Mouse (Mus musculus) B cell, adult 2 months (primary cell): ENCODE measurements around the gene Sdsl.
A peak's percentile ranks its signal among the peaks of the same experiment; 100 is the strongest.

Experiments used
- DNase-seq, 2 experiments: peaks; one replicate each; pipeline ENCODE4 v3.0.0; 2022

Gene Sdsl

DNA sequence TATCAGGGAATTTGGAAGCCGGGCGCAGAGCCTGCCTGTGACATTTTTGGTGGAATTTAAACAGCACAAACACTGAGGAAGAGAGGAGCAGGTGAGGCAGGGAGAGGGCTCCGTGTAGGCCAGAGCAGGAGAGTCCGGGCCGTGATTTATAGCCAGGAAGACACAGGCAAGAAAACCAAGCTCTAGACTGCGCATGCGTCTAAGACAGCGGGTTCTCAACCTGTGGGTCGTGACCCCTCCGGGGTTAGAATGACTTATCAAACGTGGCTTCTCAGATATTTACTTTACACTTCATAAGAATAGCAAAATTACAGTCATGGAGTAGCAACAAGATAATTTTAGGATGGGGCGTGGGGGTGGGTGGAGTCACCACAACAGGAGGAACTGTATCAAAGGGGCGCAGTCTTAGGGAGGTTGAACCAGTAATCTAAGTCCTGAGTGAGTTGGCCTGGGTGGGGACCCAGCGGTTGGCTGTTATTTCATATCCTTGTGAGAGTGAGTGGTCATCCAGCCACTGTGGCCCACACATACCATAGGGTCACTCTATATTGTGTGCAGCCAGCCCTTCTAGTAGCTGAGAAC lies 17.8 kb downstream of the Sdsl start:
- no peak for DNase-seq

DNA sequence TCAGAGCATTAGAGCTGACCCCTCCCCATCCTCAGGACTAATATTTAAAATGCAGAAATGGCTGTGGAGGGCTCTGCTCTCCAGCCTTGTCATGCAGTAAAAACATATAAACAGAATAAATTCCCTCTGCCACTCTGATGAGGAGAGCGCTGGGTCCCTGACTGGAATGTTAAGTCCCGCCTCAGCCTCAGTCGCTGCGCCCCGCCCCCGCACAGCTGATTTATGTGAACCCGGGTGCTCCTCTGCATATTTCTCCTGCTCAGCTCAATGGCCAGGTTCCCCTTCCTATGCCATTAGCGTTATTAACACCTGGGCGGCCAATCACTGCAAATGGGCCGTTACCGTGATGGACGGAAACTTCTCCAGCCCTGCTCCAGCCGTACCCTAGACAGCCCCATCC lies 25.3 kb downstream of the Sdsl start:
- DNase-seq, result no peak

DNA sequence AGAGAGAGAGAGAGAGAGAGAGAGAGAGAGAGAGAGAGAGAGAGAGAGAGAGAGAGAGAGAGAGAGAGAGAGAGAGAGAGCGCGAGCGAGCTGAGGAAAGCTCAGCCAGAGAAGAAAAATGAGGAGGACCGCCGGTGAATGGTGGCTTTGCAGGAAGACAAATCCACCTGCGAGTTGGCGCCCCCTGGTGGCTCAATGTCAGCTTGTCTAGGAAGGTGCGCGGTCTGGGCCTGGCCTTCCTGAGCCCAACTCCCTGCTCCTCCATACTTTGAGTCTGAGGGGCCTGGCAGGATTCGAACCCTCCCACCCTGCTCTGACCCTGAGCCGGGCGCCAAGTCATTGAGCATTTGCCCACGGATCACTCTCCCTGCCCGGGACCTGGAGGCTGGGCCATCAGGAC lies 31.9 kb downstream of the Sdsl start:
- peak; percentile 86 to 87 for DNase-seq

DNA sequence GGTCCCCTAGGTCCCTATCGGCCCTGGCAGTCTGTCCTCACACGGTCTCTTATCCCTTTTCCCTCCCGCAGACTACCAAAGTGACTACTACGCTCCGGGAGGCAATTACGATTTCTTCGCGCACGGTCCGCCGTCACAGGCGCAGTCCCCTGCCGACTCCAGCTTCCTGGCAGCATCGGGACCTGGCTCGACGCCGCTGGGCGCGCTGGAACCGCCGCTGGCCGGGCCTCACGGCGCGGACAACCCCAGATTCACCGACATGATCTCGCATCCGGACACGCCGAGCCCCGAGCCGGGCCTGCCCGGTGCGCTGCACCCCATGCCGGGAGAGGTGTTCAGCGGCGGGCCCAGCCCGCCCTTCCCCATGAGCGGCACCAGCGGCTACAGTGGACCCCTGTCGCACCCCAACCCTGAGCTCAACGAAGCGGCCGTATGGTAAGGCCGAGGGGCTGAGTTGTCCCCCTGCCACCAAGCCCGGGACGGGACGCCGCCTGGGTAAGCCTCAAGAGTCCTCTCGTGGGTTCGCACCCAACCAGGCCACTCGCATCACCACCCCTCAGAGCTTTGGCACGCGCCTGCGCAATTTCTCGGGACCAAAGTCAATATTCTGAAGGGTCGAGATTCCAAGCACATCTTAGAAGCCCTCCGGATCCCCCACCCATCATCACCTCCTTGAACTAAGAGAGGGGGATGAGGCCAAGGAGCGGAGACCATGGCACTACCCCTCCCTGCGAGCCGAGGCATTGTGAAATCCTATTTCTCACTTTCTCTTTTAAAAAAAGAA lies 32.5 kb downstream of the Sdsl start:
- DNase-seq, result no peak

DNA sequence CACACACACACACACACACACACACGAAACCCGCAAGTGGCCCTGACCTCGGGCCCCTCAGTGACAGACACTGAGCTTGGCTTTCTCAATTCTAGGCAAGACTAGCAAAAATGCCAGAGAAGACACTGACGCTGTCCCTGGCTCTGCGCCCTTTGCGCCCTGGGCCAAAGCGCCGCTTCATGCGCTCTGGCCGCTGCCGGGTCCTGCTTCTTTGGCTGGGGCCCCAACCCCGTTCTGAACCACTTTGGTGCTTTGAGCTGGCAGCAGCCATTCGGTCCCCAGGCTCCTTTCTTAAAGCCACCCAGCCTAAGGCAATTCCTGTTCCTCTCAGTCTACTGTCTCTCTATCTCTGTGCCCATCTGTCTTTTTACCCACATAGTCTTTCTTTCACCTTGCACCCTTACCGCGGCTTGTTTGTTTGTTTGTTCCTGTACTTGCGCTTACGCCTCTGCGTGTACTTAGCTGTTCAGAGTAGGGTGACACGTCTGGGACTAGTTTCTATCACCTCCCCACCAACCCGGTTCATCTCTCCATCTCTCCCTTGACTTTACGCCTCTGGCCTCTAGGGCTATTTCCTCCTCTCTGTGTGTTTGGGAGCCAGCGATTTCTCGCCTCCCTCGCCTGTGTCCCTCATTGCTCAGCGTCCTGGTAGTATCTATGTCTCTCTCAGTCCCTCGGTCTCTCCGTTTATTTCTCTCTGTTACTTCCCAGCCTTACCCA lies 33.5 kb downstream of the Sdsl start:
- no peak for DNase-seq

DNA sequence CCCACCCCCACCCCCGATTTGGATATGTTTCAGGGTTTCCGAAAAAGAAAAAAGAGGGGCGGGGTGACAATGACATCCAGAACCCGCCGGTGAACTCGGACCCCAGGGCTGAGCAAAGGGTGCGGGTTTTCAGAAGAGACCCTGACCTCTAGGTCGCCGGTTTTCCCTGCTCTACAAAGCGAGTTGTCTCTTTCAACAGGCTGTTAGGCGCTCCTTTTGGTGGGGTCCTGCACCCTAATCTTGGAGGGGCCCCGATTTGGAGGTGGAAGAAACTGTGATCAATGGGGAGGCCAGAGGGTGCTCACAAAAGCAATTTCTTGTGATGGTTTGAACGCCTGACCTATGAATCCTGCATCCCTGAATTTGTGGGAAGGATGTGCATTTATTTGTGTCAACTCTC lies 34.1 kb downstream of the Sdsl start:
- DNase-seq, result no peak

DNA sequence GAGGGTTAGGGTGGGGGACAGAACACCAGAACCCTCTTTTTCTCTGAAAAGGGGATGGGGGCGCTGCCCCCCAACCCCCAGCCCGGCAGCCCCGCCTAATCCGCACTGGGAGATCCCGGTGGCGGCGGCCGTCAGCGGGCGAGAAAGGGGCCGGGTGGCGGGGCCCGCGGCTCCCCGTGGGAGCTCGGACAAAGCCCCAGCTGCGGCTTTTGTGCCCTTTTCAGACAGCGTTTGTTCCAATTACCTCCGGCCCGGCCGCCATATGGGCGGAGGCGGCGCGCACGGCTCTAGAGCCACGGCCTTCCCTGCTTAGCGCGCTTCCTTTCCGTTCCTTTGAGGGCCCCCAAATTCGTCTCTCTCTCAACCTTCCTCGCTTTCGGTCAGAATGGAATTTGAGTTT lies 34.6 kb downstream of the Sdsl start:
- DNase-seq, result no peak

DNA sequence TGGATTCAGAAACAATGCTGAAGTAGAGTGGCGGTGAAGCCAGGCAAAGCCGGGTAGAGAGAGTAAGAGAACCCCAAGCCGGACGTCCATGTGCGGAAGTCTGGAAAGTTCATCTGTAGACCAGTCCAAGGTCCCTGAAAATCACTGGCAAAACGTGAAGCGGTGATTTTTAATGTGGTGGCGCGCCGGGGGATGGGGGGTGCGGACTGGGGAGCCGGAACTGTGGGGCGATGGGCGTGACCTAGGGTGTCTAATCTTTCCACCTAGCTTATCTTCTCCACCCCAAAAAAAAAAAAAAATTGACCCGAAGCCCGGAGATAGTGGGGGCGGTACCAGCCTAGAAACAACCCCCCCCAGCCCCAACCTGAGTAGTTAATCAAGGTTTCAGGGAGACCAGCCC lies 35.1 kb downstream of the Sdsl start:
- no peak for DNase-seq

DNA sequence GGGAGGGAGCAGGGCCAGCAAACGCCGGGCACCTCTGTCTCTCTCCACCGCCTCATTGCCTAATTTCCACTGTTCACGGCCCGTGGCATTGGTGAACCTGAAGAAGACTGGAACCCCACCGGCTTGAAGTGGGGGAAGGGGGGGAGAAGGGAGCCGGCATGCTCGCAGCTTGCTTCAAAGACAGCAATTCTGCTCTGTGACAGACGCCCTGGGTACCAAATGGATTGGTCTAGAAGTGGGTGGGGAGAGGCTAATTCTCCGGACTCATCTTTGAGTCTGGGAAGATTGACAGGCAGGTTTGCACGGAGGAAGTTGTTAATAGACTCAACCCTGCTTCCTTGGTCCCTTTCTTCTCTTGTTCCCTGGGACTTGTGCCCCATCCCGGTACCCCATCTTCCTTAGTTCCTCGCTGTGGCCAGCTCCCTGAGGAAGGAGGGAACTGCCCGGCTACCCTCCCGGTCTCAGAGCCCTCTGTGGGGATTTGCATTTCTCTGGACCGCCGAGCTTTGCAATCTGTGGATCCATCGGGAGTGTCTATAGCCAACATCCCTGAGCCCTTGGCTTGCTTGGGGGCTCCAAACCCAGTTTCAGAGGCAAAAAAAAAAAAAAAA lies 35.6 kb downstream of the Sdsl start:
- DNase-seq, result no peak

DNA sequence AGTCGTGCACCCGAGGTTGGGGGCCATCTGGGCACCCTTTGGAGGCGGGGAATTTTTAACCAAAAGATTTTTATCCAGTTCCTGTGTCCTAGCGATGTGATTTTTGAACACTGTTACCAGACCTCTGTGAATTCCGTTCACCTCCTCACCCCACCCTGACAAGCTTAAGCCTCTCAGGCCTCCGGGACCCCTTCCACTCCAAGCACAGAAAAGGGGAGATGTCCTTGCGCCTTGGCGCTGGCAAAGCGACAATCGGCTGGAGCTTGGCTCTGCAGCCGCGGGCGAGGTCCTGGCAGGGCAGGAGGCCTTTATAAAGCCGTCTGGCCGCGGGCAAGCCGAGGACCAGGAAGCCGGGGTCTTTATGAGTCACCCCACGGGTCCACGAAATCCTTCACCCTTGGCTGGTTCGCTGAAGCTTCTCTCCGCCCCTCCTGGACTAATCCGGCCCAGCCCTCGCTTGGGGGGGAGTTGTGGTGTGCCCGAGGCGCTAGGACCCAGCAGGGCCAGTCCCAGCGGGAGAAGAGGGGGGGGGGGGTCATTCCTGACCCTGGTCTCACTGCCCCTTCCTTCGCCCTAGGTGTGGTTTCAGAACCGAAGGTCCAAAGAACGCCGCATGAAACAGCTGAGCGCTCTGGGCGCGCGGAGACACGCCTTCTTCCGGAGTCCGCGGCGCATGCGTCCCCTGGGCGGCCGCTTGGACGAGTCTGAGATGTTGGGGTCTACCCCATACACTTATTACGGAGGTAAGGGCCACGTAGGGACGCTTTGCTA lies 36.7 kb downstream of the Sdsl start:
- no peak for DNase-seq

DNA sequence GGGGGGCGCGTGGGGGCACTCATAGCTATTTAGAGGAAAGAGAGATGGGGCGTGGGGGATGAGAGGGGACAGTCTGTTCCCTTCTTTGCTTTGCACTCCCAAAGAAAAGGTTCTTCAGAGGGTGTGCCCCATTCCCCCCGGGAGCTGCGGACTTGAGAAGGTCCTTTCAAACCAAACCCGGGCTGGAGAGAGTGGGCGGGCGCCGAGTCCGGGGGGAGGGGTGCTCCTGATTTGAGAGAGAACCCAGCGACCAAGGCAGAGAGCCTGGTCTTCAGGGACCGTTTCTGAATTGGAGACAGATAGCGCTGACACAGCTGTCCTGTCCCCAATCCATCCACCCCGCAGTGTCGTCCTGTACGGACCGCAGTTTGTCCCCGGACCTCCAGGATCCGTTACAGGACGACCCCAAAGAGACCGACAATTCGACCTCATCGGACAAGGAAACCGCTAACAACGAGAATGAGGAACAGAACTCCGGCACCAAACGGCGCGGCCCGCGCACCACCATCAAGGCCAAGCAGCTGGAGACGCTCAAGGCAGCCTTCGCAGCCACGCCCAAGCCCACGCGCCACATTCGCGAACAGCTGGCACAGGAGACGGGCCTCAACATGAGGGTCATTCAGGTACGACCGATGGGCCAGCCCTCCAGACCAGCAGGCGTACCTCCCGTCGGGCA lies 37.5 kb downstream of the Sdsl start:
- no peak for DNase-seq

DNA sequence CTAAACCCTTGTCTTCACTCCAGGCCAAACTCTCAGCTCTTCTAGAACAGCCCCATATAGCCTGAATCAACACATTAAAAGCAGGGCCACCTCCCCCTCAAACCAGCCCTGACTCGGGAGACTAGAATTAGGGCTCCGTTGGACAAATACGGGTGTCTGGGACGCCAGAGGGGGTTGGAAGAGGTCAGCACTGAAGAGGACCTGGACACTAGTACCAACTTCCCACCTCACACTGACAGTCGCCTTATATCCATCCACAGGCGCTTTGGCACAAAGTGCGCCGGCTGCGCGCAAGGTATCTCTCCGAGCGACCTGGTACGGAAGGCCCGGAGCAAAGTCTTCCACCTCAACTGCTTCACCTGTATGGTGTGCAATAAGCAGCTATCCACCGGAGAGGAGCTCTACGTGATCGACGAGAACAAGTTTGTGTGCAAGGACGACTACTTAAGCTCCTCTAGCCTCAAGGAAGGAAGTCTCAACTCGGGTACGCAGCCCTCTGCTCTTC lies 38.3 kb downstream of the Sdsl start:
- DNase-seq, result no peak

DNA sequence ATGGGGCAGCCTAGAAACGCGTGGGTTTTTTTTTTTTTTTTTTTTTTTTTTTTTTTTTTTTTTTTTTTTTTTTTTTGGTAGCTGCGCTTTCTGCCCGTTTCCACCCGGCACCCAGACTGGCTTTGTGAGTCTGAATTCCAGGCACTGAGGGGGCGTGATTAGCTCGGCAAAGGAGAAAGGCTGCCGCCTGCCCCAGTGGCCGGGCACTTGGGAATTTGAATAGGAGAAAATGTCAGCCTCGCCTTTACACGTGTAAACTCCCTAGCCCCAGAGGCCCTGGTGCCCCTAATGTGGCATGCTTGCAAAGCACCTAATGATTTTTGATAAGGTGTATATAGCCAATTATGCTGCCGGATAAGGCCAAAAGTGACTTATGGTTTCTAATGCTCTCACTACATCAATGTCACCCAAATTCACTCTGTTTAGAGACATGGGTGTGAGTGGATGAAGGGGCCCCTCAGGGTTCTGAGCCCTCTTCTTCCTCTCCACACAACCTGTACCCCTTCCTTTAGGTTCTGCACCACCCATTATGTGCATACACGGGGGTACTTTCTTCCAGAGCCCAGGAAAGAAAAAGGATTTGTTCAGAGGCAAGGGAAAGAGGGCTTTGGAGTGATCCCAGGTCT lies 39.4 kb downstream of the Sdsl start:
- DNase-seq, result no peak

DNA sequence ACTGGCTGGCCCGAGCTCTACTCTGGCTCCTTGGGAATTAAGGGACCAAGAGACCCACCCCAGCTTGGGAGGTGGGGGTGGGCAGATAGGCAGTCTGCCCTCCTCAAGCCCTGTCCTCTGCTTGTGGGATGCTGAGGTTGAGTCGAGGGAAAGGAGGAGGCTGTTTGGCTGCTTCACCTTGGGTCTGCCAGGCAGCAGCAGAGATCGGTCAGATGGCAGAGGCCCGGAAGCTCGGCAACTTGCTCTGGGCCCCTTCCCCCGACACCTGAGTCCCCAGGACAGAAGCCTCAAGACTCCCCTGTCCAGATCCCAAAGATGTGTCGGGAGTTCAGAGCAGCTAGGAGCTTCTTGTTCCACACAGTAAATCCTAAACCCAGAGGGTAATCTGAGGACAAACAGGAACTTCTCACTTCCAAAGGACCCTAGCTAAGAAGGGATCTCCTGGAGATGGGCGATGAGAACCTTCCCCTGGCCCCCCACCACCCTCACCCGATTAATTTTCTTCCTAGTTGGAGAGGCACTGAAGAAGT lies 40.1 kb downstream of the Sdsl start:
- no peak for DNase-seq

DNA sequence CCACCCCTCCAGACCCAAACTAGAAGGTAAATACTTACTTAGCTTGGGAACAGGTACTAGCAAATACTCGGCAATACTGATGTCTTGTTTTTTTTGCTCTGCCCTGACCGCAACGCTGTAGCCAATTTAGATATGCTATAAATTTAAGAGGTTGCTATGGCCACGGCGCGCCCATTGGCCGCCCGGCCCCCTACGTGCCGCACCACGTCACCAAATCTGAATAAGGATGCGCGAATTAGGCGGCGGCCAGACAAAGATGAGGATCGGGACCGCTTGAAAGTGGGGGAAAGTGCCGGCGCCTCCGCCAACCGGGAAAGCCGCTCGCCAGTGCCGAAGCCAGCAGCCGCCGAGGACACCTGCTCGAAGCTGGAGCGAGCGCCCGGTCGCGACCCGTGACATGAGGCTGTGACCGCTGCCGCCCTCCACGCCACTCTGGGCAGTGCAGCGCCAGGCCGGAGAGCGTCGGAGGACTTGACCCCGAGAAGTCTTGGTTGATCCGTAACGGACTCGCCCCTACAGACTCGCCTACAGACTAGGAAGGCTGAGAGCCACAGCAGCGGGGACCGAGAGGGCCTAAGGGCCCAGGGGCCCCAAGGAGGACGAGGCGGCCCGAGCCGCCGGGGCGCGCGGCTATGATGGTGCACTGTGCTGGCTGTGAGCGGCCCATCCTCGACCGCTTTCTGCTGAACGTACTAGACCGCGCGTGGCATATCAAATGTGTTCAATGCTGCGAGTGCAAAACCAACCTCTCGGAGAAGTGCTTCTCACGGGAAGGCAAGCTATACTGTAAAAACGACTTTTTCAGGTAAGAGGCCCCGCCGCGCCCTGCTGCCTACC lies 40.7 kb downstream of the Sdsl start, which contains the start of gene Lhx5:
Gene Lhx5, plus strand, starts transcription at position 51 of the 837 bp plus-strand sequence.
- DNase-seq, result no peak

DNA sequence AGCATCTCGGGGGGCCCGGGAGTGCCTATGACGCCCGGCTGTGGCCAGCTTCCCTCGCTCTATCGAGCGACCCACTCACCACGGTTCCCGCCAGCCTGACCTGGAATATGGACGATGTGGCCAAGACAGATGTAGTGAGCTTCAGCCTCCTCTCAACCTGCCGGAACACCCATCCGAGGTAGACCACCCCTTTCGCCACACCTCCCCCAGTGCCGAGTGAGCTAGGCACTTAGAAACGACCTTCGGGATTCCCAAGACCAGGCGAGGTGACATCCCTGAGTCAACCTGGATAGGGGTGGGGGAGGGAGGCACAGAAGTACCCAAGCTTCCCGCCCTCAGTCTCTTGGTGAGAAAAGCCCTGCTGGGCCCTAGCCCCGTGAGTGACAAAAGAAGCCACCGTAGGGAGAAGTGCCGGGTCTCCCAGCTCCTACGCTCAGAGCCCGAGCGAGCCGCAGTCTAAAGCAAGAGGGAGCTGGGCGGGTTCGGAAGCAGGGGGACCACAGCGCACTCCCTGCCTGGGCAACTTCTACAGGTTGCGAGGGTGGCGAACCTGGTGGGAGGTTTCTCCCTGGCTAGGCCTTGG lies 41.5 kb downstream of the Sdsl start:
- no peak for DNase-seq

DNA sequence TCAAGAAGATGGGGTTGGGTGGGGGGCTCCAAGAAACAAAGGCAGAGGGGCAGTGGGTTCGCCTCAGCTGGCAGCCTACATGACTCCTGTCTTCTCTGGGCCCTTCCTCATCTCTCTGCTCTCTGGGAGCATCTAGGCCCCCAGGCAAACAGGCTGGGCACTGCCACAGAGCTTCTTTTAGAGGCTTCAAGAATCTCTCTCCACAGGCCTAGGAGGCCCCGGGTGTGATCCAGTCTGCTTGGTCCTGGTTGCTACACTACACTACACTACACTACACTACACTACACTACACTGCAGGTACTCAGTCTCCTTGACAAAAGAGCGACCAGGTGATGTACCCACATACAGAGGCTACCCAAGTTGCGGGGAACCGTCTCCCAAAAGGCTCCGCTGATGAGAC lies 42.9 kb downstream of the Sdsl start:
- no peak for DNase-seq

DNA sequence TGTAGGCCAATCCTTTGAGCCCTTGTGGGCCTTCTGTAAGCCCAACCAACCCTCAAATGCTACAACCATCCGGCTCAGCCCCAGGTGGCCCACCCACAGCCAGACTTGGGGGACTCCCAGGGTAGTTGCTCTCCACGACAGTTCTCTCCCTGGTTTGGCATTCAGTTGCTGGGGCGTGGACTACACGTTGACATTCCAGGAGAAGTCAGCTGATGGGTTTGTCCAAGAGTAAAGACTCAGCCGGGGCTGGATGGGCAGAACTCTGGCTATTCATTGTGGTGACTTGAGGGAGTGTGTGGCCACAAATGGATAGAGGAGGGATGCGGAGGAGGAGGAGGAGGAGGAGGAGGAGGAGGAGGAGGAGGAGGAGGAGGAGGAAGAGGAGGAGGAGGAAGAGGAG lies 43.6 kb downstream of the Sdsl start:
- no peak for DNase-seq

DNA sequence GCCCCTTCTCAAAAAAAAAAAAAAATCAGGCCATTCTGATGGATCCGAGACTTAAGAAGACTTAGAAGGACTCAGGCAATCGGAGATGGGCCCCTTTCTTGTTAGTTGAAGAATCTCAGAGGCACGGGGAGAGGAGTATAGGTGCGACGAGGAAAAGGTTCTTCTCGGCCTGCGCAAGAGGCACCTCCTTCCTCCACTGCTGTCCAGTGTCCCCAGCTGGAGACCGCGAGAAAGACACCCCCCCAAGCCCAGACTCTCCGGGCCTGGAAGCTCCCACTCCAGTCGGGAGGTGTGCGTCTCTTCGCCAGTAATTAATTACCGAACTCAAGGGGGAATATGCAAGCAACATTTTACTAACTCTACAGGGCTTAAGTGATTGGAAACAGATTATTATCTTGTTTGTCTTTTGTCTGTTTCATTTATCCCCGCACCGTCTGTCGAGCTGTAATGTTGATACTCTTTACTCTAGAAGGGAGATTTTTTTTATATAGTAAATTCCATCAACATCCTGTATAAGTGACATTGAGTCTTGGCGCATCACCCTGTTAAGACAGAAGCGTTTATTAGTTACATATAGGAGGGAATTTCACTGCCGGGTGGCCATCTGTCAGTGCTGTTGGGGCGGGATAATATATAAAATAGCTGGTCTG lies 44.3 kb downstream of the Sdsl start:
- DNase-seq, result no peak
